Mouse (Mus musculus) cortical plate, adult 2 months (tissue): ENCODE measurements at regions not wholly inside any gene's neighbourhood (a gene's known extent, or its start where the extent isn't known, plus 50 kb on each side); places are given as distances from the start of the nearest gene placed in this dataset.
"Not testable (repeated sequence)": the region's sequence is repeated elsewhere in the genome, so short reads cannot be mapped to it uniquely, and the experiment has no call there.

Source experiments
- CTCF ChIP-seq: fragments of 200-500 bp; IDR thresholded peaks from 2 replicates; pipeline ENCODE4 v1.5.1; 2011; ENCODE audit warnings: mild to moderate bottlenecking, control low read depth, low read length; ENCODE audit not compliant: insufficient read depth; ENCODE audit errors: extremely low read depth
- POLR2A ChIP-seq: fragments of 200-500 bp; IDR thresholded peaks from 2 replicates; pipeline ENCODE4 v1.6.1; 2011; ENCODE audit warnings: mild to moderate bottlenecking, low read length, control low read depth; ENCODE audit not compliant: insufficient read depth; ENCODE audit errors: extremely low read depth

- not testable (repeated sequence) for TF ChIP-seq CTCF, POLR2A
Measured at GRCm38 (mm10) chr6:37741916-37742315, 128.7 kb upstream of the Trim24 start.
